Mouse (Mus musculus): ENCODE results near the gene Fsip1. TPM values are rescaled to one million over a fixed set of nuclear protein-coding genes. Genes with fewer than 3 reads are reported as not detected.

Fsip1 gene
- polyA plus RNA-seq, 1 experiment from 2014 or later = 2.8 TPM

DNA sequence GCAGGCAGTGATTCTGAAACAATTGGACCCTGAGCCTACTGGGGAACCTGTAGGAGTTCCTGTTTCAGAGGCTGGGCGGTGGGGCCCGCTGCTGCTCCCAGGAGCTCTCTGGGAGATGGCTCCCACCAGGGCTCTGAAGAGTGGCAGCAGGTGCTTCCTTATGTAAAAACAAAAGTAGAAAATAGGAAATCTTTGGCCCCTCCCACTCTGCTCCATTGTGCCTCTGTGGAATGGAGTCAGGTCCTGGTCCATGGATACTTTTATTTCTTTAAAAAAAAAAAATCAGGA is 7.1 kb upstream of the Fsip1 start:
- DNase-seq (ENCODE audit: low spot score, missing footprints) (peak; percentile 59), ATAC-seq (ENCODE audit: low FRiP score) (no peak)
- Histone ChIP-seq H3K27ac (ENCODE audit: low read depth, low read length) (no peak overlapping the region), H3K4me1 (ENCODE audit: control insufficient read depth, insufficient read depth, low read length) (no peaks in the 10 kb centered on the region), H3K9ac (ENCODE audit: low read length) (no peak overlapping the region), H3K27me3 (ENCODE audit: control insufficient read depth, insufficient read depth, low read length) (no peaks in the 10 kb centered on the region), H3K9me3 (ENCODE audit: control insufficient read depth, low read length) (no peaks in the 10 kb centered on the region), H3K4me3 (ENCODE audit: low read depth, low read length) (no peak overlapping the region), H3K36me3 (ENCODE audit: control insufficient read depth, insufficient read depth, low read length) (no peaks in the 10 kb centered on the region), H3K4me2 (no peak overlapping the region)
- 27% methylated on average over 2 of the region's 2 CpGs for WGBS

DNA sequence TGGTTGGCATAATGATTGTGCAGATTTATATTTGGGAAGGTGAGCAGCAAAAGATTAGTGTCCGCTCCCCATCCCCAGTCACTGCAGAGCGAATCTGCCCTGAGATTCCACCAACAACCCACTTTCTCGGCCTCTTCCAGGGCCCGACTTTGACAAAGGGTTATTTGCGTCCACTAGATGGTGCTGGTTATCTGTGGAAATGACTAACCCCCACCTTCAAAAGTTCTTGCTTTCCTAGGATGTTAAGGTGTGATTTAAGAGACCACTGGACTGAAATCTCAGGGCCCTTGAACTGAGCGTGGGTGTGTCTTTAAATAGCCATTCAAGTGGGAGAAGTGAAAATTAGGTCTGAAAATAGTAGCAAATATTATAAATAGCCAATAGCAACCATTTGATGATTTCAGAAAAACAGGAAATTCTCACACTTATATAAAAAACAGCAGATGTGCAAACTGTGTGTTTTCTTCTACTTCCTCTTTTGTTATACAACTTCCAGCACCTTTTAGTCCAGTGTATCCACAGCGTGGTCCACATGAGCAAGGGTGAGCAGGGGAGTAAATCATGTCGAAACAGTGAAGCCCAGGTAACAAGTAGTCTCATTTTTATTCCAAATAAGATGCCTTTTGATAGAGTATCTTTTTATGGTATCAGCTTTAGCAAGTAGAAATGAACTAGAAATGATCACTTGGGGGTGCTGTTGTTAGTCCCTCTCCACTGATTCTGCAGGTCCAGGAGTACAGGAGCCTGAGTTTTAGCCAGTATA is 6.6 kb upstream of the Fsip1 start:
- no peaks in the 10 kb centered on the region for H3K36me3 ChIP-seq (ENCODE audit: control insufficient read depth, insufficient read depth, low read length)
- DNase-seq (ENCODE audit: low spot score, missing footprints) = peak; percentile 96
- no peak overlapping the region for H3K4me3 ChIP-seq (ENCODE audit: low read depth, low read length)
- no peak overlapping the region for H3K9ac ChIP-seq (ENCODE audit: low read length)
- H3K9me3 ChIP-seq (ENCODE audit: control insufficient read depth, low read length) = no peaks in the 10 kb centered on the region
- 22% methylated on average over 8 of the region's 8 CpGs for WGBS
- no peaks in the 10 kb centered on the region for H3K4me1 ChIP-seq (ENCODE audit: control insufficient read depth, insufficient read depth, low read length)
- H3K27me3 ChIP-seq (ENCODE audit: control insufficient read depth, insufficient read depth, low read length) = no peaks in the 10 kb centered on the region
- no peak overlapping the region for H3K4me2 ChIP-seq
- no peak overlapping the region for H3K27ac ChIP-seq (ENCODE audit: low read depth, low read length)
- no peak for ATAC-seq (ENCODE audit: low FRiP score)

DNA sequence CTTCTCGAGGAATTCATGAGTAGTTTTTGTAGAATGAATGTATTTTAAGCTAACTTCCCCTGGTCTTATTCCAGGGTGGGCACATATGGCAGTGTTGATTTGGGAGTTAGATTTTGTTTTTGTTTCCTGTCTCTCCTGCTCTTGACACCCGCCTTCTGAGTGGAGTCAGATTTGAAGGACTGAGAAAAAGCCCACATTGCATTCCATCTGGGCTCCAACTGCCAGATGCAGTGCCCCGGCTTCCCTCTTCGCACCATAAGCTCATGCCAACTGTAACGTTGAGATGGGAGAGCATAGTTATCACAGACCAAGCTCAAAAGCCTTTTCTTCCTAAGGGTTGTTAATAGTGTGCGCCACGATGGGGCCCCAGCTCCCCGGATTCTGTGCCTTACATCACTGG is 5.9 kb upstream of the Fsip1 start:
- Histone ChIP-seq H3K27me3 (ENCODE audit: control insufficient read depth, insufficient read depth, low read length) (no peaks in the 10 kb centered on the region), H3K36me3 (ENCODE audit: control insufficient read depth, insufficient read depth, low read length) (no peaks in the 10 kb centered on the region), H3K4me2 (no peak overlapping the region), H3K9me3 (ENCODE audit: control insufficient read depth, low read length) (no peaks in the 10 kb centered on the region), H3K9ac (ENCODE audit: low read length) (no peak overlapping the region), H3K4me3 (ENCODE audit: low read depth, low read length) (no peak overlapping the region), H3K4me1 (ENCODE audit: control insufficient read depth, insufficient read depth, low read length) (no peaks in the 10 kb centered on the region), H3K27ac (ENCODE audit: low read depth, low read length) (no peak overlapping the region)
- 61% methylated on average over 8 of the region's 8 CpGs for whole genome bisulfite sequencing
- ATAC-seq (ENCODE audit: low FRiP score) (no peak), DNase-seq (ENCODE audit: low spot score, missing footprints) (peak; percentile 66)

DNA sequence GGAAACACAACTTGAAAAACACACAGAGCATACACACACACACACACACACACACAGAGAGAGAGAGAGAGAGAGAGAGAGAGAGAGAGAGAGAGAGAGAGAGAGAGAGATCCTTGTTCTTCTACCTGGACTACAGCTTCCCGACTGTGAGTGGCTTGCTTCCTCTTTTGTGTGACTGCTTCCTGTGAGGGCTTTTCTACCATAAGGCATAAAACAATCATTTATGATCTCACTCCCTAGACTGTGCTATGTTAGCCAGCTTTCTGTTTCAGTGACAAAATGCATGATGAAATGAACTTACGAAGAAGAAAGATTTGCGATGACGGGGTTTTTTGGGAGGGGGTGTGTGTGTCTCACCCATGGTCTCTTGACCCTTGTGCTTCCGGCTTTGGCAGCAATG is 3.0 kb upstream of the Fsip1 start:
- DNase-seq (ENCODE audit: low spot score, missing footprints) = peak; percentile 62
- no peaks in the 10 kb centered on the region for H3K27me3 ChIP-seq (ENCODE audit: control insufficient read depth, insufficient read depth, low read length)
- WGBS = 87% methylated on average over 5 of the region's 5 CpGs

DNA sequence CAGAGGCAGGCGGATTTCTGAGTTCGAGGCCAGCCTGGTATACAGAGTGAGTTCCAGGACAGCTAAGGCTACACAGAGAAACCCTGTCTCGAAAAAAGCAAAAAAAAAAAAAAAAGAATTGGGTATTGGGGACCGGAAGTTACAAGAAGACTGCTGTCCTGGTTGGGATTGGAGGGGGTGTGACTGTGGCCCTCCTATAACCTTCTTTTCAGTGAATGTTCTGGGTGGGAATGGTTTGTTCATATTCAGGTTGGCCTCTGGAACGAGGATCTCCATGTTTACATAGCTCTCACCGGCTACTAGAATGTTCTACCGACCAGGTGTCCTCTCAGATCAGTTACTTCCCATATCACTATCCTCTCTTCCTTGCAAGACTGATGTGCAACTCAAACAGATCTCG is 328 bp upstream of the Fsip1 start:
- H3K9me3 ChIP-seq (ENCODE audit: control insufficient read depth, low read length) = no peaks in the 10 kb centered on the region
- no peak overlapping the region for H3K4me3 ChIP-seq (ENCODE audit: low read depth, low read length)
- H3K4me2 ChIP-seq = no peak overlapping the region
- no peaks in the 10 kb centered on the region for H3K36me3 ChIP-seq (ENCODE audit: control insufficient read depth, insufficient read depth, low read length)
- 74% methylated on average over 8 of the region's 8 CpGs for WGBS
- no peaks in the 10 kb centered on the region for H3K27me3 ChIP-seq (ENCODE audit: control insufficient read depth, insufficient read depth, low read length)
- DNase-seq (ENCODE audit: low spot score, missing footprints) (peak; percentile 75), ATAC-seq (ENCODE audit: low FRiP score) (no peak; the same call in 1 of the 2 replicates)
- H3K9ac ChIP-seq (ENCODE audit: low read length) = no peak overlapping the region
- no peak overlapping the region for H3K27ac ChIP-seq (ENCODE audit: low read depth, low read length)
- H3K4me1 ChIP-seq (ENCODE audit: control insufficient read depth, insufficient read depth, low read length) = no peaks in the 10 kb centered on the region

More for the DNA sequence above, 3.0 kb upstream of the Fsip1 start:
- Histone ChIP-seq H3K27ac (ENCODE audit: low read depth, low read length) (no peak overlapping the region), H3K36me3 (ENCODE audit: control insufficient read depth, insufficient read depth, low read length) (no peaks in the 10 kb centered on the region), H3K4me1 (ENCODE audit: control insufficient read depth, insufficient read depth, low read length) (no peaks in the 10 kb centered on the region), H3K4me2 (no peak overlapping the region), H3K4me3 (ENCODE audit: low read depth, low read length) (no peak overlapping the region), H3K9ac (ENCODE audit: low read length) (no peak overlapping the region), H3K9me3 (ENCODE audit: control insufficient read depth, low read length) (no peaks in the 10 kb centered on the region)
- ATAC-seq (ENCODE audit: low FRiP score) = no peak

DNA sequence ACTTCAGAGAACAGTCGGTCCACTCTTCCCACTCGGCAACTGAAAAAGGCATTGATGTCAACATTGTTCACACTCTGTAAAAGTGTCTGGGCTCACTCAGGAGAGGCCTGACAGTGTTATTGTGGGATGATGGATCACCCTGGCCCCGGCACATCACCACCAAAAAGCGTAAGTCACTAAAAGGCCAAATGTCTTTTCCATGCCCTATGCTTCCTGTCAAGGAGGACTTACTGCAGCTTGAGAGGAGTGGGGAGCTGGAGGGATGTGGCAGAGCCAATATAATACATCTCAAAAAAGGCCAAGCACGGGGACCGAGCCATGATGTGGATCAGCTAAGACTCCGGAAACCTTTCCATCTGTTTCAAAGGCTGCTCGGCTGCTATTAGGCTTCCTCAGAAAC is 2.2 kb downstream of the Fsip1 start:
- ATAC-seq (ENCODE audit: low FRiP score) (no peak), DNase-seq (ENCODE audit: low spot score, missing footprints) (no peak)
- 91% methylated on average over 8 of the region's 8 CpGs for WGBS

DNA sequence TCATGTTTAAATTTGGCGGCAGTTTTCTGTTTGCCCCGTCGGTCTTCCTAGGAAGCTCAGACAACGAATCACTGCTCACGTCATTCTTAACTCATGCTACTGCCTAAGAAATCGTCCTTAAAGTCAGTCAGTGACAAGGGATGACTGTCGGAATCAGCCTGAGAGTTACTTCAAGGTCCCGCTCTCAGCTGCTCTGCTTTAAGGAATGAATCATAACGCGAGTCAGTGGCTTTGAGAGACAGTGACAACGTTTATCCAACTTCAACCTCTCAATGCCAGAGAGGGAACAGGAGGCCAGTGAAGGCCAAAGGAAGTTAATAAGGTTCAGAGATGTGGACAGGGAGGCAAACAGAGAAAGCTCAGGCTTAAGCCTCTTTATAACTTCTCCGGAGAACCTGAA is 7.8 kb downstream of the Fsip1 start:
- Histone ChIP-seq H3K27ac (ENCODE audit: low read depth, low read length) (no peak overlapping the region), H3K9me3 (ENCODE audit: control insufficient read depth, low read length) (no peaks in the 10 kb centered on the region), H3K4me1 (ENCODE audit: control insufficient read depth, insufficient read depth, low read length) (no peaks in the 10 kb centered on the region), H3K36me3 (ENCODE audit: control insufficient read depth, insufficient read depth, low read length) (no peaks in the 10 kb centered on the region), H3K4me2 (no peak overlapping the region), H3K9ac (ENCODE audit: low read length) (no peak overlapping the region), H3K27me3 (ENCODE audit: control insufficient read depth, insufficient read depth, low read length) (no peaks in the 10 kb centered on the region), H3K4me3 (ENCODE audit: low read depth, low read length) (no peak overlapping the region)
- no peak for ATAC-seq (ENCODE audit: low FRiP score)
- no peak for DNase-seq (ENCODE audit: low spot score, missing footprints)
- 76% methylated on average over 12 of the region's 12 CpGs for WGBS

More for the DNA sequence above, 2.2 kb downstream of the Fsip1 start:
- no peak overlapping the region for H3K27ac ChIP-seq (ENCODE audit: low read depth, low read length)
- H3K36me3 ChIP-seq (ENCODE audit: control insufficient read depth, insufficient read depth, low read length) = no peaks in the 10 kb centered on the region
- H3K4me1 ChIP-seq (ENCODE audit: control insufficient read depth, insufficient read depth, low read length) = no peaks in the 10 kb centered on the region
- H3K9me3 ChIP-seq (ENCODE audit: control insufficient read depth, low read length) = no peaks in the 10 kb centered on the region
- no peaks in the 10 kb centered on the region for H3K27me3 ChIP-seq (ENCODE audit: control insufficient read depth, insufficient read depth, low read length)
- H3K9ac ChIP-seq (ENCODE audit: low read length) = no peak overlapping the region
- no peak overlapping the region for H3K4me2 ChIP-seq
- no peak overlapping the region for H3K4me3 ChIP-seq (ENCODE audit: low read depth, low read length)

DNA sequence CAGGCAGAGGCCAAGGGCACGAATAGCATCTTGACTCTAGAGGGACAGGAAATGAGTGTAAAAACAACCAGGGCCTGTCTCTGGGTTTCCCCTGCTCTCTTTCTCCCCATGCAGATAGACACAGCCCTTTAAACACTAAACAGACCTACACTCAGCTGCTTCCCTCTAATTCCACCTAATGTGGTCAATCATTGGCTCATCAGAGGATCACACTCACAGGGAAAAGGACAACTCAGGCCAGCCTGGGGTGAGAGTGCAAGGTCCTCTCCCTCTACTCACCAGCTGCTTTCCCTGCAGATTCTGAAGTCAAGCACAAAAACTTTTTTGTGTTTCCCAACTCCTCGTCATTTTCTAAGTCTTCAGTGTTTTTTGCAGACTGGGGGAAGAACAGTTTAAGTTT is 8.8 kb downstream of the Fsip1 start:
- H3K36me3 ChIP-seq (ENCODE audit: control insufficient read depth, insufficient read depth, low read length) = no peaks in the 10 kb centered on the region
- ATAC-seq (ENCODE audit: low FRiP score) = no peak
- no peak overlapping the region for H3K4me3 ChIP-seq (ENCODE audit: low read depth, low read length)
- no peaks in the 10 kb centered on the region for H3K4me1 ChIP-seq (ENCODE audit: control insufficient read depth, insufficient read depth, low read length)
- no peaks in the 10 kb centered on the region for H3K27me3 ChIP-seq (ENCODE audit: control insufficient read depth, insufficient read depth, low read length)
- peak; percentile 76 for DNase-seq (ENCODE audit: low spot score, missing footprints)
- H3K9me3 ChIP-seq (ENCODE audit: control insufficient read depth, low read length) = no peaks in the 10 kb centered on the region
- H3K9ac ChIP-seq (ENCODE audit: low read length) = no peak overlapping the region
- H3K4me2 ChIP-seq = no peak overlapping the region
- 64% methylated on average over 2 of the region's 2 CpGs for WGBS
- no peak overlapping the region for H3K27ac ChIP-seq (ENCODE audit: low read depth, low read length)

DNA sequence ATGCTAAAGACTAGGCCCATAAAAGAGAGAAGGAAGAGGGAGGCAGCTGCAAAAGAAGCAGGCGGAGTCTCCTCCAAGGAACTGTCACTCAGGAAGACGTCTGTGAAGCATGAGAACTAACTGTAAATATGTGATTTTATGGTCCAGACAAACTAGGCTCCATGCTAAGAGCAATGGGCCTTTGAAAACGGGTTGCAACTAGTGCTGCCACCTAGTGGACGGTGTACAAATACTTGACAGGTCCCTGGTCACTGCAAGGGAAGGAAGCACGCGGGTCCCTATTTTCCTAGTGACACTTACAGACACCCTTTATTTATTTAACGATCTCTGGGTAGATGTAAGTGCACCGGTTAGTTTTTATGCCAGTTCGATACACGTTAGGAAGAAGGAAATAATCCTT is 10.9 kb downstream of the Fsip1 start:
- no peak overlapping the region for H3K9ac ChIP-seq (ENCODE audit: low read length)
- 11% methylated on average over 10 of the region's 10 CpGs for WGBS

More for the DNA sequence above, 10.9 kb downstream of the Fsip1 start:
- ATAC-seq (ENCODE audit: low FRiP score) (peak; percentile 79; the same call in 1 of the 2 replicates), DNase-seq (ENCODE audit: low spot score, missing footprints) (peak; percentile 90)
- no peaks in the 10 kb centered on the region for H3K36me3 ChIP-seq (ENCODE audit: control insufficient read depth, insufficient read depth, low read length)
- no peaks in the 10 kb centered on the region for H3K27me3 ChIP-seq (ENCODE audit: control insufficient read depth, insufficient read depth, low read length)
- H3K4me2 ChIP-seq = no peak overlapping the region
- H3K9me3 ChIP-seq (ENCODE audit: control insufficient read depth, low read length) = no peaks in the 10 kb centered on the region
- no peaks in the 10 kb centered on the region for H3K4me1 ChIP-seq (ENCODE audit: control insufficient read depth, insufficient read depth, low read length)
- H3K4me3 ChIP-seq (ENCODE audit: low read depth, low read length) = no peak overlapping the region
- no peak overlapping the region for H3K27ac ChIP-seq (ENCODE audit: low read depth, low read length)

All from midbrain, embryonic 11.5 days (tissue).